Mouse (Mus musculus) gastrocnemius, adult 2 months (tissue): Measurements from ENCODE around the gene Clp1. TPM values are rescaled to one million over a fixed set of nuclear protein-coding genes. Genes with fewer than 3 reads are reported as not detected.
"Not testable (repeated sequence)": the region's sequence is repeated elsewhere in the genome, so short reads cannot be mapped to it uniquely, and the experiment has no call there.

Experiments used
- DNase-seq: peaks from one replicate; pipeline ENCODE4 v3.0.0; 2022
- H3K27ac ChIP-seq: fragments of 200-600 bp; 2 replicates; pipeline ENCODE4 v1.8.1; 2022; ENCODE audit warnings: mild to moderate bottlenecking
- H3K4me3 ChIP-seq: fragments of 200-600 bp; 2 replicates; pipeline ENCODE4 v1.8.1; 2022; ENCODE audit warnings: mild to moderate bottlenecking, moderate library complexity
- CTCF ChIP-seq: fragments of 200-600 bp; IDR thresholded peaks from 2 replicates; pipeline ENCODE4 v1.8.1; 2022; ENCODE audit warnings: antibody characterized with exemption, mild to moderate bottlenecking, moderate library complexity
- intact Hi-C: fragments of 180-260 bp; cut with DNase I; formaldehyde crosslinking; loops from one replicate; pipeline ENCODE4 v1.15.1; 2025
- total RNA-seq, 2 experiments: library from RNA; stranded (reverse); gene quantifications; 2 replicates each; pipeline ENCODE4 v1.2.3; 2021

Gene Clp1
- total RNA-seq, 2 experiments from 2014 or later, result 4.2 to 5.2 TPM

GRCm38 (mm10) chr2:84735346-84735920 lies 8.3 kb upstream of the Clp1 start:
- H3K4me3 ChIP-seq, result no peak overlapping the region
- TF ChIP-seq CTCF, result no peak
- intact Hi-C loops, result no loop called here

GRCm38 (mm10) chr2:84734919-84735318 lies 7.8 kb upstream of the Clp1 start:
- DNase-seq, result no peak
- TF ChIP-seq CTCF, result no peak
- H3K27ac ChIP-seq, result no peak overlapping the region
- intact Hi-C loops, result no loop called here
- H3K4me3 ChIP-seq, result peak overlapping the region; percentile 56

More at GRCm38 (mm10) chr2:84735346-84735920, 8.3 kb upstream of the Clp1 start:
- no peak for DNase-seq
- H3K27ac ChIP-seq, result no peak overlapping the region

DNA sequence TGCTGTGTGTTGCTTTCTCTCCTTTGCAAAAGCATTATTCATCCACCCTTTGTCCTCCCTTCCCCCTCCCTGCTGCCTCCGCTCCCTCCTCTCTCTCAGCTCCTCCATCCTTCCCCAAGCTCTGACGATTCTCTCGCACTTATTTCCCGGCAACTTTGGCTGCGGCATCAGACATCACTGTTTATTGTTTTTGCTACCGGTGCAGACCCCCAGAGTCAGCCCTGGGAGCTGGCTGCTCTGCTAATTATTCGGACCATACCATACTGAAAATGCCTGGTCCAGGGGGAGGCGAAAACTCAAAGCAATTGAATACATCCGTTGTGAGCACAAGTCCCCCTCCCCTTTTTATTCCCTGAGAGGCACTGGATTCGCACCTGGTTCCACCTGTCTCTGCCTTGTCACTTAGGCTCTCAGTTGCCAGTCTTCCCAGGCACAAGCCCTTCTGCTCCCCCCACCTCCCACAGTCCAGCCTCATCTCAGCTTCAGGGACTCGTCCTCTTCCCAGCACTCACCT lies 7.3 kb upstream of the Clp1 start:
- H3K4me3 ChIP-seq, result peak overlapping the region; percentile 56
- intact Hi-C loops, result no loop called here
- peak overlapping the region; percentile 59 for H3K27ac ChIP-seq
- TF ChIP-seq CTCF, result no peak
- no peak for DNase-seq

DNA sequence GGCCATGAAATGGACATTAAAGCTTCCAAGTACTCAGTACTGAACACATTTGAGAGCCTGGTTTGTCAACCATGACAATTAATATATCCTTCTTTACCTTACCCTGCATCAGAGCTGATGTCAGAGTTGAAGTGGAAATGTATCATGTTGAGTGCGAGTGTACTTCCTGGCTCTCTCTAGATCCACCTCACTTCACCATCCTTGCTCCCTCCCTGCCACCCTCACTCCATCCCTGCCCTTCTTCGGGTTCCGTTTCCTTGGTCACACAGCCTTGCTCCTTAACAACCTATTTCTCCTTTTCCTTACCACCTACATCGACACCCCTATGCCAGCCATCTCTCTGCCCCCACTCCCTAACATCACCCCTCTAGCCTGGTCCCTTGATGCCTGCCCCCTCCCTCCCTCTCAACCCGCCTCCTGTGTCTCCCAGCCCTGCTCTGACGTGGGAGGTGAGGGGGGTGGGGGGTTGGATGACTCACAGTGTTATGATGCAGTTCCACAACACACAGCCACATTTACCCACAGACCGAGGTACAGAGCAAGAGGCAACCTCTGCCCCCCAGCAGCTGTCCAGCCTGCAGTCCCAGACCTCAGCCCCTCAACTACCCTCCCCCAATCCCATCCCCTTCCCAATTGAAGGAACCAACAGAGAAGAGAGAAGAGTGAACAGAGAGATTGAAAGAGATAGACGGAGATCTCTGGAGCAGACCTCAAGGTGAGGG lies 6.6 kb upstream of the Clp1 start, which contains the start of gene Ypel4:
TSS of gene Ypel4 (plus strand) at position 480 of the 722 bp plus-strand sequence.
- Histone ChIP-seq H3K27ac (peak within 1 kb of the TSS; percentile 59), H3K4me3 (peak within 1 kb of the TSS; percentile 56)
- peak; percentile 64 for DNase-seq
- intact Hi-C loops, result no loop called here
- no peak for TF ChIP-seq CTCF

GRCm38 (mm10) chr2:84732394-84732793 lies 5.2 kb upstream of the Clp1 start:
- DNase-seq, result no peak
- no peak overlapping the region for H3K27ac ChIP-seq
- TF ChIP-seq CTCF, result no peak
- intact Hi-C loops, result no loop called here
- no peak overlapping the region for H3K4me3 ChIP-seq

DNA sequence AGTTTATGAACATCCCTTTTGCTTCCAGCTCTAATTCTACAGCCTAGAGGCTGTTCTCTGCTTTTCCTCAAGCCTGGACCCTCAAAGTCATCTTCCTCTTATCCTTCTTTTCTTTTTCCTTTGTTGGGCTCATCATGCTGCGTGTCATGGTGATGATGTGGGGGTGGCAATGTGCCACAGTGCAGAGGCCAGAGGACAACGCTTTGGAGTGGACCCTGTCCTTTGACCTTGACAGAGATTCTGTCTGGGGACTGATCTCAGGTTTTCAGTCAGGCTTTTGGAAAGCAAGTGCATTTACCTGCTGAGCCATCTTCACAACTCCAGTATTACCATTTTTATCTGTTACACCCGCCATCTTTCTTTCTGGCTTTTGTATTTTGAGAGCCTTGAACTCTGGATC lies 4.1 kb upstream of the Clp1 start:
- Histone ChIP-seq H3K4me3 (no peak overlapping the region), H3K27ac (no peak overlapping the region)
- intact Hi-C loops, result no loop called here
- no peak for DNase-seq
- TF ChIP-seq CTCF, result no peak

DNA sequence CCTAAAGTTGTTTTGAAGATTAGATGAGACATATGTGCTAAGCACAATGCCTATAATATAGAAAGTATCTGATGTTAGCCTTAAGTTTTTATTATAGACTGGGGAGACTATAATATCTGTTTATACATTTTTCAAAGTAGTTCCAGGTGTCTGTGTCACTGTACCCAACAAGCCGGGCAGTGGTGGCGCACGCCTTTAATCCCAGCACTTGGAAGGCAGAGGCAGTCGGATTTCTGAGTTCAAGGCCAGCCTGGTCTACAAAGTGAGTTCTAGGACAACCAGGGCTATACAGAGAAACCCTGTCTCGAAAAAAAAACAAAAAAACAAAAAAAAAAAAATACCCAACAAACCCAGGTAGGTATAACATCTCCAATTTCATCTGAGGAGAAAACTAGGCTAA lies 1.0 kb upstream of the Clp1 start:
- H3K27ac ChIP-seq, result peak overlapping the region; percentile 93; the same call in 1 of the 2 replicates
- not testable (repeated sequence) for H3K4me3 ChIP-seq, DNase-seq
- intact Hi-C loops, result loop anchor here (10.0 kb wide), 1 partner anchor 307 kb away; the partner anchor contains the start of genes P2rx3 and Ssrp1

GRCm38 (mm10) chr2:84726716-84727115 lies 434 bp downstream of the Clp1 start:
- no peak for DNase-seq
- TF ChIP-seq CTCF, result no peak
- Histone ChIP-seq H3K4me3 (peak overlapping the region; percentile 81), H3K27ac (peak overlapping the region; percentile 93)
- intact Hi-C loops, result loop anchor here (10.0 kb wide), 1 partner anchor 308 kb away; the partner anchor contains the start of genes P2rx3 and Ssrp1

DNA sequence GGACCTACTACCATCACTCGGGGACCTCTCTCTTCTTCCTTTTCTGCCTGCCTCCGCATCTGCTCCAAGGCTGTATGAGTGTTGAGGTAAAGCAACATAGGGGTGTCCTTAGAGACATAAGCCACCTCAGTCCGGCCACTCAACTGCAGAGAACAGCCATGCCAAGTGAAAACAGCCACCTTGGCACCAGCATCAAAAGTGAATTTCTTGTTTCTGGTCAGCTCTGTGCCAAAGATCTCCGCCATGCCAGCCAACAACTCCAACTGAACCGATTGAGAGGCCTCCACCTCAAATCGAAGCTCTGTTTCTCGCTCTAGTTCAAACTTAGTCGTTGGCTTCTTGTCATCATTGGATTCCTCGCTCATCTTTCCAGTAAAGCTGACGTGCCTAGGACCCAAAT lies 1.4 kb downstream of the Clp1 start:
- Histone ChIP-seq H3K27ac (no peak overlapping the region), H3K4me3 (peak overlapping the region; percentile 81)
- TF ChIP-seq CTCF, result no peak
- intact Hi-C loops, result loop anchor here (10.0 kb wide), 1 partner anchor 309 kb away; the partner anchor contains the start of genes P2rx3 and Ssrp1
- DNase-seq, result no peak

- intact Hi-C loops, result loop anchor here (10.0 kb wide), 1 partner anchor 311 kb away; the partner anchor contains the start of genes P2rx3 and Ssrp1
- no peak overlapping the region for H3K4me3 ChIP-seq
- no peak for DNase-seq
- TF ChIP-seq CTCF, result no peak
- no peak overlapping the region for H3K27ac ChIP-seq
Measured at GRCm38 (mm10) chr2:84723856-84724255, 3.3 kb downstream of the Clp1 start.

DNA sequence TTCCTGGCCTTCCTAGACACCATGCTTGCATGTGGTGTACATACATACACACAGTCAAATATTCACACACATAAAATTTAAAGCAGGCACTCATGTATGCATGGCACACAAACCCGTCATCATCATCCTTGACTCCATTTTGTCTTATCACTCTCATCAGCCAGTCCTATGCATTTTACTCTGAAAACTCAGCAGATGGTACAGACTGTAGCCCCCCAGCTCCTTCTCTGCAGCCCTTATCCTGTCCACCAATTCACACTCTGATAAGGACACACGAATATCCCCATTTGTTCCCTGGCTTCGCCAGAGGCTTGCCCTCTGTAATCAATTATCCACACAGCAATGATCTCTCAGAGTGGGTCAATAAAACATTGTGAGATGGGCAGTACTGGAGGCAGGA lies 6.0 kb downstream of the Clp1 start:
- H3K4me3 ChIP-seq, result no peak overlapping the region
- intact Hi-C loops, result loop anchor here (10.0 kb wide), 1 partner anchor 314 kb away; the partner anchor contains the start of genes P2rx3 and Ssrp1
- no peak for DNase-seq
- no peak overlapping the region for H3K27ac ChIP-seq
- TF ChIP-seq CTCF, result no peak

DNA sequence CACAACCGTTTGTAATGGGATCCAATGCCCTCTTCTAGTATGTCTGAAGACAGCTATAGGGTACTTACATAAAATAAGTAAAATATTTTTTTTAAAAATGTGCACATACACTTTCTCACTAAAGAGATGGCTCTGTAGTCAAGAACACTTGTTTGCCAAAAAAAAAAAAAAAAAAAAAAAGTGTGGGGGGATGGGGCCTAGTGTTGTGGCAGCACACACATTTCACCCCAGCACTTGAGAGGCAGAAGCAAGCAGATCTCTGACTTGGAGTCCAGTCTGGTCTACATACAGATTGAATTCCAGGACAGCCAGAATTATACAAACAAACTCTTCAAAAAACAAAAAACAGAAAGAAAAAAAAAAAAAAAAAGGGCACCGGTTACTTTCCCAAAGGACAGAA lies 6.4 kb downstream of the Clp1 start:
- intact Hi-C loops, result loop anchor here (10.0 kb wide), 1 partner anchor 314 kb away; the partner anchor contains the start of genes P2rx3 and Ssrp1
- no peak for TF ChIP-seq CTCF
- no peak overlapping the region for H3K4me3 ChIP-seq
- no peak overlapping the region for H3K27ac ChIP-seq
- DNase-seq, result no peak

DNA sequence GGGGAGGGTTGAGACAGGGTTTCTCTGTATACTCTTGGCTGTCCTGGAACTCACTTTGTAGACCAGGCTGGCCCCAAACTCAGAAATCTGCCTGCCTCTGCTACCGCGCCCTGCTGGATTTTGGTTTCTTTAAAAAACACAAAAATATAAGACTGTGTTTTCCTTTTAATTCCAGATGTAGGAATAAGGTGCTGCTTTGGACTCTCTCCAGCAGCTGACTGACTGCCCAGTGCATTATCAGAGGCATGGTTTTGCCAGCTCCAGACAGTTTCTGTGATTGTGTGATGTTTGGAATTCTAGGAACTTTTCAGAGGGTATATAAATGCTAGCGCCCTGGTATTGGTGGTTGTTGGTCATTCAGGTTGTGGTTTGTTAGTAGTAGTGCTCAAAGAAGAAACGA lies 9.8 kb downstream of the Clp1 start:
- DNase-seq, result no peak
- Histone ChIP-seq H3K4me3 (no peak overlapping the region), H3K27ac (peak overlapping the region; percentile 95)
- intact Hi-C loops, result no loop called here
- TF ChIP-seq CTCF, result no peak
